Mouse (Mus musculus) cerebellum, adult 8-10 months (tissue): ENCODE results near the gene Lamb1.

Source experiments
- DNase-seq: peaks from one replicate; pipeline ENCODE4 v3.0.0; 2022

Lamb1 gene

GRCm38 (mm10) chr12:31265005-31265721 is at the start of gene Lamb1:
Lamb1 (plus strand) TSS chr12:31265234.
- DNase-seq: no peak

- DNase-seq: no peak
These were observed 47.8 kb upstream of the Lamb1 start for GRCm38 (mm10) chr12:31217232-31217631.

- no peak for DNase-seq
These were observed 46.3 kb upstream of the Lamb1 start for GRCm38 (mm10) chr12:31218774-31219173.

GRCm38 (mm10) chr12:31221522-31221921 is 43.5 kb upstream of the Lamb1 start:
- DNase-seq: no peak

GRCm38 (mm10) chr12:31222282-31222681 is 42.8 kb upstream of the Lamb1 start:
- no peak for DNase-seq

- no peak for DNase-seq
These were observed 42.3 kb upstream of the Lamb1 start for GRCm38 (mm10) chr12:31222741-31223140.

- DNase-seq: no peak
These were observed 39.6 kb upstream of the Lamb1 start for GRCm38 (mm10) chr12:31225451-31225850.

- DNase-seq: no peak
These were observed 37.9 kb upstream of the Lamb1 start for GRCm38 (mm10) chr12:31227167-31227566.

GRCm38 (mm10) chr12:31228878-31229277 is 36.2 kb upstream of the Lamb1 start:
- DNase-seq: no peak

GRCm38 (mm10) chr12:31232635-31233034 is 32.4 kb upstream of the Lamb1 start:
- no peak for DNase-seq

- DNase-seq: no peak
These were observed 30.0 kb upstream of the Lamb1 start for GRCm38 (mm10) chr12:31235018-31235417.

GRCm38 (mm10) chr12:31236861-31237595 is 28.0 kb upstream of the Lamb1 start:
- DNase-seq: peak; percentile 5

GRCm38 (mm10) chr12:31239031-31239583 is 25.9 kb upstream of the Lamb1 start:
- DNase-seq: no peak

GRCm38 (mm10) chr12:31239798-31240197 is 25.2 kb upstream of the Lamb1 start:
- DNase-seq: no peak

GRCm38 (mm10) chr12:31240470-31240869 is 24.6 kb upstream of the Lamb1 start, which contains the start of gene Gm6993:
Gm6993 (plus strand) TSS chr12:31240770.
- DNase-seq: no peak

GRCm38 (mm10) chr12:31241595-31242342 is 23.3 kb upstream of the Lamb1 start:
- no peak for DNase-seq

GRCm38 (mm10) chr12:31244001-31244400 is 21.0 kb upstream of the Lamb1 start:
- no peak for DNase-seq

GRCm38 (mm10) chr12:31244691-31245090 is 20.3 kb upstream of the Lamb1 start:
- DNase-seq: no peak

- DNase-seq: no peak
These were observed 18.9 kb upstream of the Lamb1 start for GRCm38 (mm10) chr12:31246153-31246552.

GRCm38 (mm10) chr12:31246615-31247014 is 18.4 kb upstream of the Lamb1 start:
- no peak for DNase-seq

GRCm38 (mm10) chr12:31248165-31248564 is 16.9 kb upstream of the Lamb1 start:
- DNase-seq: no peak

GRCm38 (mm10) chr12:31248681-31249080 is 16.4 kb upstream of the Lamb1 start:
- DNase-seq: no peak

- no peak for DNase-seq
These were observed 12.8 kb upstream of the Lamb1 start for GRCm38 (mm10) chr12:31252259-31252658.
